Comparison of ENCODE assay signal across 8 mouse cellular contexts in genomic region chr2:30078349-30078712, GRCm38 (mm10). TPM values are rescaled to one million over a fixed set of nuclear protein-coding genes. Genes with fewer than 3 reads are reported as not detected.
DNase-seq lines count a peak whose midpoint lies in the region; ATAC-seq and TF ChIP-seq lines count a peak whose summit lies in the region.

No protein-coding gene starts in this region.

- WGBS in heart, embryonic 14.5 days: 27% methylated on average over 10 of the region's 10 CpGs
- WGBS in midbrain, embryonic 14.5 days: 26% methylated on average over 10 of the region's 10 CpGs

- no peak for TF ChIP-seq POLR2A in testis, adult 2 months (IDR thresholded peaks at IDR 0.05; ENCODE audit: control insufficient read depth, low read depth, low read length)

- no peaks in the 10 kb centered on the region for H3K36me3 ChIP-seq in testis, adult 2 months (ENCODE audit: control insufficient read depth, insufficient read depth, low read length)
- H3K36me3 ChIP-seq in heart, embryonic 14.5 days (ENCODE audit: control insufficient read depth, insufficient read depth, low read length): peaks cover 12% of the 10 kb centered on the region
- H3K36me3 ChIP-seq in midbrain, embryonic 14.5 days (ENCODE audit: control insufficient read depth, insufficient read depth, low read length): peaks cover 3% of the 10 kb centered on the region; the same call in 1 of the 2 replicates

- DNase-seq in testis, postnatal 10 days (ENCODE audit: low spot score): no peak
- peak; percentile 31 to 48 for DNase-seq in kidney, postnatal 4 days
- DNase-seq in midbrain, embryonic 14.5 days: no peak
- no peak for DNase-seq in layer of hippocampus, postnatal 25 days (ENCODE audit: extremely low spot score in 1 of 2, low spot score in 1 of 2)
- DNase-seq in spleen, adult 18-20 months: no peak
- DNase-seq in adrenal gland, postnatal 25 days: no peak

- ATAC-seq in heart, embryonic 14.5 days (ENCODE audit: insufficient number of reproducible peaks, insufficient read depth, low FRiP score, low read depth): peak; percentile 45
- no peak for ATAC-seq in midbrain, embryonic 14.5 days (ENCODE audit: low FRiP score, low TSS enrichment)

- H3K9ac ChIP-seq in heart, embryonic 14.5 days (ENCODE audit: low read length): peak overlapping the region; percentile 75
- H3K9ac ChIP-seq in midbrain, embryonic 14.5 days (replicated peaks; ENCODE audit: low read length): no peak overlapping the region

- no peaks in the 10 kb centered on the region for H3K27me3 ChIP-seq in testis, adult 2 months (ENCODE audit: control insufficient read depth, insufficient read depth, low read length)
- no peaks in the 10 kb centered on the region for H3K27me3 ChIP-seq in heart, embryonic 14.5 days (ENCODE audit: control insufficient read depth, insufficient read depth, low read length)
- H3K27me3 ChIP-seq in midbrain, embryonic 14.5 days (ENCODE audit: control insufficient read depth, insufficient read depth, low read length): no peaks in the 10 kb centered on the region

- TF ChIP-seq CTCF in testis, adult 2 months (IDR thresholded peaks at IDR 0.05; ENCODE audit: control insufficient read depth, insufficient read depth, insufficient replicate concordance, low read depth, low read length): no peak

- peak overlapping the region; percentile 68 for H3K27ac ChIP-seq in testis, adult 2 months (ENCODE audit: control insufficient read depth, insufficient read depth, low read depth, low read length)
- peak overlapping the region; percentile 70 to 85 for H3K27ac ChIP-seq in heart, embryonic 14.5 days (replicated peaks in 1 of 2; ENCODE audit: control insufficient read depth in 1 of 2, insufficient read depth in 1 of 2, low read depth in 2 of 2, low read length in 2 of 2)
- H3K27ac ChIP-seq in midbrain, embryonic 14.5 days (replicated peaks; ENCODE audit: low read depth, low read length): no peak overlapping the region

- H3K4me3 ChIP-seq in testis, adult 2 months (ENCODE audit: control insufficient read depth, low read depth, low read length): no peak overlapping the region
- H3K4me3 ChIP-seq in heart, embryonic 14.5 days (ENCODE audit: control insufficient read depth in 1 of 2, insufficient read depth in 1 of 2, low read depth in 1 of 2, low read length in 2 of 2): peak overlapping the region; percentile 55 to 86; a peak in 3 of 4 replicates
- H3K4me3 ChIP-seq in midbrain, embryonic 14.5 days (replicated peaks; ENCODE audit: low read depth, low read length): peak overlapping the region; percentile 38; the same call in 1 of the 2 replicates

- peaks cover 15% of the 10 kb centered on the region for H3K4me1 ChIP-seq in testis, adult 2 months (ENCODE audit: control insufficient read depth, insufficient read depth, low read length)
- peaks cover 7 to 8% of the 10 kb centered on the region in 2 experiments for H3K4me1 ChIP-seq in heart, embryonic 14.5 days (ENCODE audit: control insufficient read depth in 2 of 2, insufficient read depth in 2 of 2, low read length in 2 of 2)
- 0 out of 2 replicates have a peak, but pooled peaks cover 8% of the 10 kb centered on the region for H3K4me1 ChIP-seq in midbrain, embryonic 14.5 days (ENCODE audit: control insufficient read depth, insufficient read depth, low read length)

- no peaks in the 10 kb centered on the region for H3K9me3 ChIP-seq in heart, embryonic 14.5 days (ENCODE audit: control insufficient read depth, low read length)
- H3K9me3 ChIP-seq in midbrain, embryonic 14.5 days (ENCODE audit: control insufficient read depth, low read length): no peaks in the 10 kb centered on the region

- peak overlapping the region; percentile 94 for H3K4me2 ChIP-seq in heart, embryonic 14.5 days (ENCODE audit: low read length)
- H3K4me2 ChIP-seq in midbrain, embryonic 14.5 days (ENCODE audit: low read length): peak overlapping the region; percentile 79; the same call in 1 of the 2 replicates

RNA-seq across cellular contexts. Expression of gene Pkn3, which starts 0.8 kb away (rescaled TPM):
- polyA plus RNA-seq in testis, adult 2 months (2012; rRNA removed): 5.8 and 6.0 TPM in 2 replicates
- polyA plus RNA-seq in heart, embryonic 14.5 days (2014; fragmentation: Nextera tagmentation; extraction: Ambion mirVana): 10.0 and 10.3 TPM in 2 replicates
- polyA plus RNA-seq in midbrain, embryonic 14.5 days (2014; fragmentation: Nextera tagmentation; extraction: Ambion mirVana): 1.1 and 1.9 TPM in 2 replicates
- total RNA-seq in layer of hippocampus, postnatal 25 days (2021): 1 to 10 TPM; 1.2 to 1.9 TPM
- total RNA-seq in adrenal gland, postnatal 25 days (2021): 7.6 and 8.6 TPM in 2 replicates

RNA-seq across cellular contexts. Expression of gene Zdhhc12, which starts 15.1 kb away (rescaled TPM):
- polyA plus RNA-seq in testis, adult 2 months (2012; rRNA removed): 156 and 170 TPM in 2 replicates
- polyA plus RNA-seq in heart, embryonic 14.5 days (2014; fragmentation: Nextera tagmentation; extraction: Ambion mirVana): 28.2 and 38.5 TPM in 2 replicates
- polyA plus RNA-seq in midbrain, embryonic 14.5 days (2014; fragmentation: Nextera tagmentation; extraction: Ambion mirVana): 17.6 and 18.7 TPM in 2 replicates
- 10 to 100 TPM in 1 of 2 experiments, 1 to 10 TPM in 1; 9.9 to 11.4 TPM for total RNA-seq in layer of hippocampus, postnatal 25 days (2021)
- 26.0 and 27.4 TPM in 2 replicates for total RNA-seq in adrenal gland, postnatal 25 days (2021)

RNA-seq across cellular contexts. Expression of gene Set, which starts 21.2 kb away (rescaled TPM):
- polyA plus RNA-seq in testis, adult 2 months (2012; rRNA removed): 32.7 and 38.9 TPM in 2 replicates
- polyA plus RNA-seq in heart, embryonic 14.5 days (2014; fragmentation: Nextera tagmentation; extraction: Ambion mirVana): 218 and 223 TPM in 2 replicates
- polyA plus RNA-seq in midbrain, embryonic 14.5 days (2014; fragmentation: Nextera tagmentation; extraction: Ambion mirVana): 376 and 427 TPM in 2 replicates
- total RNA-seq in layer of hippocampus, postnatal 25 days (2021): 100 to 1,000 TPM; 187 to 188 TPM
- 244 and 253 TPM in 2 replicates for total RNA-seq in adrenal gland, postnatal 25 days (2021)

RNA-seq across cellular contexts. Expression of gene Wdr34, which starts 29.6 kb away (rescaled TPM):
- 77.0 and 84.3 TPM in 2 replicates for polyA plus RNA-seq in testis, adult 2 months (2012; rRNA removed)
- 18.9 and 21.8 TPM in 2 replicates for polyA plus RNA-seq in heart, embryonic 14.5 days (2014; fragmentation: Nextera tagmentation; extraction: Ambion mirVana)
- polyA plus RNA-seq in midbrain, embryonic 14.5 days (2014; fragmentation: Nextera tagmentation; extraction: Ambion mirVana): 62.9 and 80.2 TPM in 2 replicates
- 10 to 100 TPM; 32.5 to 33.0 TPM for total RNA-seq in layer of hippocampus, postnatal 25 days (2021)
- total RNA-seq in adrenal gland, postnatal 25 days (2021): 18.5 and 26.6 TPM in 2 replicates

RNA-seq across cellular contexts. Expression of gene Zer1, which starts 46.1 kb away (rescaled TPM):
- polyA plus RNA-seq in testis, adult 2 months (2012; rRNA removed): 62.3 and 62.4 TPM in 2 replicates
- 7.8 and 8.9 TPM in 2 replicates for polyA plus RNA-seq in heart, embryonic 14.5 days (2014; fragmentation: Nextera tagmentation; extraction: Ambion mirVana)
- polyA plus RNA-seq in midbrain, embryonic 14.5 days (2014; fragmentation: Nextera tagmentation; extraction: Ambion mirVana): 15.1 and 15.6 TPM in 2 replicates
- 100 to 1,000 TPM; 191 to 213 TPM for total RNA-seq in layer of hippocampus, postnatal 25 days (2021)
- total RNA-seq in adrenal gland, postnatal 25 days (2021): 40.0 and 51.7 TPM in 2 replicates

Comparison
In these comparisons a context has a peak if more than half of its experiments do, and no peak if none do; other contexts are left out.
1. DNase-seq: peak in kidney, postnatal 4 days (2 of 2); none in testis, postnatal 10 days (single experiment), midbrain, embryonic 14.5 days (single experiment), layer of hippocampus, postnatal 25 days (0 of 2), spleen, adult 18-20 months (0 of 2) and adrenal gland, postnatal 25 days (single experiment).